Mouse (Mus musculus): ENCODE results near the gene Ppp1r8. TPM values are rescaled to one million over a fixed set of nuclear protein-coding genes. Genes with fewer than 3 reads are reported as not detected.

The Ppp1r8 gene
- total RNA-seq, 1 experiment: 105 TPM

DNA sequence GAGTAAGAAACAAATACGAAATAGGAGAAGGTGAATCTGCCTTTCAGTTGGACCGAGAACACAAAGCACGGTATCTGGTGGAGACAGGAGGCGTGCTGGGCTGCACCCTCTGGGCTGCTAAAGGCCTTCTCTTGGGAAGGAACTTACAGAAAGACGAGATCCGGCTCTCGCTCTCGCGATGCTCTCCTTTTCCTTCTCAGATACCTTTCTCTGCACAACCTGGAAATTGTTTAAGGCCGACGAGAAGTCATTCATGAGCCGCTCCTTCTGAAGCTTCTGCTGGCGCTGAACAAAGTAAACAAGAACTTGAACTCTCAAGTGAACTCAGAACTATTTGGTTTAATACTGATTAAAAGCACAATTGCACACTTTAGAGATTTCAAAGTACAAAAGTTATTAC, 20.0 kb upstream of the Ppp1r8 start:
- Histone ChIP-seq H3K9me3 (ENCODE audit: control insufficient read depth, insufficient read depth, low read depth, low read length) (no peaks in the 10 kb centered on the region), H3K9ac (ENCODE audit: insufficient read depth, low read depth, low read length, poor library complexity, severe bottlenecking) (no peak overlapping the region), H3K4me3 (ENCODE audit: insufficient read depth in 1 of 2, low read depth in 1 of 2, low read length in 2 of 2, poor library complexity in 1 of 2, severe bottlenecking in 1 of 2) (no peak overlapping the region), H3K36me3 (ENCODE audit: control insufficient read depth, insufficient read depth, low read length, poor library complexity, severe bottlenecking) (peaks cover 11% of the 10 kb centered on the region), H3K4me1 (ENCODE audit: control insufficient read depth in 2 of 2, insufficient read depth in 2 of 2, low read length in 2 of 2, poor library complexity in 1 of 2) (no peaks in the 10 kb centered on the region), H3K27ac (ENCODE audit: insufficient read depth, low read depth, low read length, poor library complexity, severe bottlenecking) (no peak overlapping the region)
- DNase-seq (ENCODE audit: low read depth, low spot score): no peak
- in situ Hi-C loops (cut with MboI; ENCODE audit: low sequenced_read_pairs in 2 of 2, unreplicated experiment in 2 of 2): no loop called here
- TF ChIP-seq MAFK (IDR thresholded peaks at IDR 0.05; ENCODE audit: insufficient read depth, low read depth, low read length) (no peak), CHD2 (IDR thresholded peaks at IDR 0.05; ENCODE audit: low read depth, low read length) (peak; percentile 44; the same call in 1 of the 2 replicates)

GRCm38 (mm10) chr4:132860880-132861279, 17.9 kb upstream of the Ppp1r8 start:
- in situ Hi-C loops (cut with MboI; ENCODE audit: low sequenced_read_pairs in 2 of 2, unreplicated experiment in 2 of 2): no loop called here
- DNase-seq (ENCODE audit: low read depth, low spot score): no peak
- H3K9ac ChIP-seq (ENCODE audit: insufficient read depth, low read depth, low read length, poor library complexity, severe bottlenecking): no peak overlapping the region
- H3K9me3 ChIP-seq (ENCODE audit: control insufficient read depth, insufficient read depth, low read depth, low read length): no peaks in the 10 kb centered on the region
- H3K4me1 ChIP-seq (ENCODE audit: control insufficient read depth in 2 of 2, insufficient read depth in 2 of 2, low read length in 2 of 2, poor library complexity in 1 of 2): no peaks in the 10 kb centered on the region
- TF ChIP-seq ZC3H11A (IDR thresholded peaks at IDR 0.05; ENCODE audit: borderline replicate concordance, low read depth, low read length): no peak
- TF ChIP-seq MAFK (IDR thresholded peaks at IDR 0.05; ENCODE audit: insufficient read depth, low read depth, low read length): no peak
- no peak for TF ChIP-seq CHD2 (IDR thresholded peaks at IDR 0.05; ENCODE audit: low read depth, low read length)
- TF ChIP-seq HCFC1 (IDR thresholded peaks at IDR 0.05; ENCODE audit: borderline replicate concordance, insufficient read depth, low read length): no peak
- no peak for TF ChIP-seq ZNF384 (IDR thresholded peaks at IDR 0.05; ENCODE audit: low read depth, low read length)
- no peak overlapping the region for H3K27ac ChIP-seq (ENCODE audit: insufficient read depth, low read depth, low read length, poor library complexity, severe bottlenecking)
- H3K36me3 ChIP-seq (ENCODE audit: control insufficient read depth, insufficient read depth, low read length, poor library complexity, severe bottlenecking): peaks cover 18% of the 10 kb centered on the region
- H3K4me3 ChIP-seq (ENCODE audit: insufficient read depth in 1 of 2, low read depth in 1 of 2, low read length in 2 of 2, poor library complexity in 1 of 2, severe bottlenecking in 1 of 2): no peak overlapping the region

- Histone ChIP-seq H3K4me3 (ENCODE audit: insufficient read depth in 1 of 2, low read depth in 1 of 2, low read length in 2 of 2, poor library complexity in 1 of 2, severe bottlenecking in 1 of 2) (no peak overlapping the region), H3K27ac (ENCODE audit: insufficient read depth, low read depth, low read length, poor library complexity, severe bottlenecking) (no peak overlapping the region), H3K9me3 (ENCODE audit: control insufficient read depth, insufficient read depth, low read depth, low read length) (no peaks in the 10 kb centered on the region; the same call in 1 of the 2 replicates), H3K9ac (ENCODE audit: insufficient read depth, low read depth, low read length, poor library complexity, severe bottlenecking) (no peak overlapping the region), H3K36me3 (ENCODE audit: control insufficient read depth, insufficient read depth, low read length, poor library complexity, severe bottlenecking) (peaks cover 9% of the 10 kb centered on the region), H3K4me1 (ENCODE audit: control insufficient read depth in 2 of 2, insufficient read depth in 2 of 2, low read length in 2 of 2, poor library complexity in 1 of 2) (peaks cover 0 to 2% of the 10 kb centered on the region in 2 experiments; a peak in 1 of 4 replicates)
- TF ChIP-seq ZC3H11A (IDR thresholded peaks at IDR 0.05; ENCODE audit: borderline replicate concordance, low read depth, low read length) (no peak), MAFK (IDR thresholded peaks at IDR 0.05; ENCODE audit: insufficient read depth, low read depth, low read length) (no peak), HCFC1 (IDR thresholded peaks at IDR 0.05; ENCODE audit: borderline replicate concordance, insufficient read depth, low read length) (no peak), CHD2 (IDR thresholded peaks at IDR 0.05; ENCODE audit: low read depth, low read length) (no peak), ZNF384 (IDR thresholded peaks at IDR 0.05; ENCODE audit: low read depth, low read length) (no peak)
- DNase-seq (ENCODE audit: low read depth, low spot score): no peak
- in situ Hi-C loops (cut with MboI; ENCODE audit: low sequenced_read_pairs in 2 of 2, unreplicated experiment in 2 of 2): no loop called here
Measured at GRCm38 (mm10) chr4:132843705-132844071, 719 bp upstream of the Ppp1r8 start.

- Histone ChIP-seq H3K9me3 (ENCODE audit: control insufficient read depth, insufficient read depth, low read depth, low read length) (no peaks in the 10 kb centered on the region; the same call in 1 of the 2 replicates), H3K4me3 (ENCODE audit: insufficient read depth in 1 of 2, low read depth in 1 of 2, low read length in 2 of 2, poor library complexity in 1 of 2, severe bottlenecking in 1 of 2) (peak overlapping the region; percentile 71 to 96), H3K27ac (ENCODE audit: insufficient read depth, low read depth, low read length, poor library complexity, severe bottlenecking) (peak overlapping the region; percentile 48), H3K36me3 (ENCODE audit: control insufficient read depth, insufficient read depth, low read length, poor library complexity, severe bottlenecking) (peaks cover 18% of the 10 kb centered on the region), H3K4me1 (ENCODE audit: control insufficient read depth in 2 of 2, insufficient read depth in 2 of 2, low read length in 2 of 2, poor library complexity in 1 of 2) (peaks cover 0 to 2% of the 10 kb centered on the region in 2 experiments; a peak in 1 of 4 replicates), H3K9ac (ENCODE audit: insufficient read depth, low read depth, low read length, poor library complexity, severe bottlenecking) (peak overlapping the region; percentile 98)
- in situ Hi-C loops (cut with MboI; ENCODE audit: low sequenced_read_pairs in 2 of 2, unreplicated experiment in 2 of 2): no loop called here
- no peak for TF ChIP-seq CHD2 (IDR thresholded peaks at IDR 0.05; ENCODE audit: low read depth, low read length)
- no peak for TF ChIP-seq MAFK (IDR thresholded peaks at IDR 0.05; ENCODE audit: insufficient read depth, low read depth, low read length)
- no peak for TF ChIP-seq ZNF384 (IDR thresholded peaks at IDR 0.05; ENCODE audit: low read depth, low read length)
- no peak for TF ChIP-seq ZC3H11A (IDR thresholded peaks at IDR 0.05; ENCODE audit: borderline replicate concordance, low read depth, low read length)
- no peak for TF ChIP-seq HCFC1 (IDR thresholded peaks at IDR 0.05; ENCODE audit: borderline replicate concordance, insufficient read depth, low read length)
- DNase-seq (ENCODE audit: low read depth, low spot score): peak; percentile 15
Measured at GRCm38 (mm10) chr4:132842281-132842906, 575 bp downstream of the Ppp1r8 start.
